Mouse (Mus musculus) forelimb bud, embryonic 11.5 days (tissue): ENCODE data around the gene Ehbp1.

ENCODE experiments used
- DNase-seq: peaks from one replicate; pipeline ENCODE4 v3.0.0-alpha.2; 2012; ENCODE audit warnings: low read depth, low spot score

Gene Ehbp1

GRCm38 (mm10) chr11:22286885-22287512 is 55.1 kb downstream of the Ehbp1 start:
- DNase-seq: peak; percentile 96

- DNase-seq: peak; percentile 42
These were observed 55.7 kb downstream of the Ehbp1 start for GRCm38 (mm10) chr11:22286371-22286872.

- no peak for DNase-seq
These were observed 65.4 kb downstream of the Ehbp1 start for GRCm38 (mm10) chr11:22276656-22277055.

GRCm38 (mm10) chr11:22274144-22274543 is 67.9 kb downstream of the Ehbp1 start:
- no peak for DNase-seq

- no peak for DNase-seq
These were observed 68.7 kb downstream of the Ehbp1 start for GRCm38 (mm10) chr11:22273378-22273777.

GRCm38 (mm10) chr11:22271889-22272288 is 70.2 kb downstream of the Ehbp1 start:
- DNase-seq: no peak

- no peak for DNase-seq
These were observed 72.4 kb downstream of the Ehbp1 start for GRCm38 (mm10) chr11:22269643-22270042.

- DNase-seq: no peak
These were observed 72.9 kb downstream of the Ehbp1 start for GRCm38 (mm10) chr11:22269173-22269572.

GRCm38 (mm10) chr11:22267014-22267413 is 75.1 kb downstream of the Ehbp1 start:
- DNase-seq: no peak

- no peak for DNase-seq
These were observed 86.7 kb downstream of the Ehbp1 start for GRCm38 (mm10) chr11:22255418-22255817.

GRCm38 (mm10) chr11:22249363-22249762 is 92.7 kb downstream of the Ehbp1 start:
- DNase-seq: no peak

GRCm38 (mm10) chr11:22247736-22248135 is 94.4 kb downstream of the Ehbp1 start:
- DNase-seq: no peak

GRCm38 (mm10) chr11:22247069-22247468 is 95.0 kb downstream of the Ehbp1 start:
- DNase-seq: no peak

- no peak for DNase-seq
These were observed 106.5 kb downstream of the Ehbp1 start for GRCm38 (mm10) chr11:22235558-22235957.

GRCm38 (mm10) chr11:22234739-22235138 is 107.4 kb downstream of the Ehbp1 start:
- no peak for DNase-seq

GRCm38 (mm10) chr11:22230906-22231305 is 111.2 kb downstream of the Ehbp1 start:
- DNase-seq: no peak

GRCm38 (mm10) chr11:22225619-22226018 is 116.5 kb downstream of the Ehbp1 start:
- peak; percentile 34 for DNase-seq

- no peak for DNase-seq
These were observed 123.9 kb downstream of the Ehbp1 start for GRCm38 (mm10) chr11:22218222-22218621.

GRCm38 (mm10) chr11:22216941-22217340 is 125.2 kb downstream of the Ehbp1 start:
- no peak for DNase-seq

- no peak for DNase-seq
These were observed 135.5 kb downstream of the Ehbp1 start for GRCm38 (mm10) chr11:22206611-22207010.

GRCm38 (mm10) chr11:22206191-22206590 is 135.9 kb downstream of the Ehbp1 start:
- DNase-seq: no peak

GRCm38 (mm10) chr11:22203413-22203812 is 138.7 kb downstream of the Ehbp1 start:
- no peak for DNase-seq

GRCm38 (mm10) chr11:22201125-22201524 is 141.0 kb downstream of the Ehbp1 start:
- no peak for DNase-seq

GRCm38 (mm10) chr11:22199881-22200280 is 142.2 kb downstream of the Ehbp1 start:
- no peak for DNase-seq
